Mouse (Mus musculus): Measurements from ENCODE around the gene Elane. TPM values are rescaled to one million over a fixed set of nuclear protein-coding genes. Genes with fewer than 3 reads are reported as not detected.
"Not testable (repeated sequence)": the region's sequence is repeated elsewhere in the genome, so short reads cannot be mapped to it uniquely, and the experiment has no call there.

Elane gene
- polyA plus RNA-seq, 1 experiment from 2014 or later: 0.92 TPM

DNA sequence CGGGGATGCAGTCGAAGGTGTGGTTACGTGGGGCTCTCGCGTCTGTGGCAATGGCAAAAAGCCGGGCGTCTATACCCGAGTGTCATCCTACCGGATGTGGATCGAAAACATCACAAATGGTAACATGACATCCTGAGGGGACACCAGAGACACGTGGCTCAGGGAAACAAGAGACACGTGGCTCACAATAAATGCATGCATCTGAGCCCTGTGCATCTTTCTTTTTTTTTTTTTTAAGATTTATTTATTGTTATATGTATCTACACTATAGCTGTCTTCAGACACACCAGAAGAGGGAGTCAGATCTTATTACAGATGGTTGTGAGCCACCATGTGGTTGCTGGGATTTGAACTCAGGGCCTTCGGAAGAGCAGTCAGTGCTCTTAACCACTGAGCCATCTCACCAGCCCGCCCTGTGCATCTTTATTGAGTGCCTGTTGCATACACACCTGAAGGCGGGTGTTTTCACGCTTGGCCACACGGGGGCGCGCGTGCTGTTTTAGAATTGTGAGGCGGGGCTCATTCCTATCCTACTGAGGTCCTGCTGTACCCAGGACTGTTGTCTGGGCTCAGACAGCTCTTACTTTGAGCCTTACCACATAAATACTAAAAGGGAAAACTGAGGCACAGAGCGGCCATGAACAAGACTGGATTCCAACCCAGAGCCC is 6.5 kb downstream of the Elane start:
- DNase-seq (ENCODE audit: low spot score) (peak; percentile 83), ATAC-seq (peak; percentile 56)
- TF ChIP-seq CTCF (IDR thresholded peaks at IDR 0.05): peak; percentile 87
- not testable (repeated sequence) for H3K27ac ChIP-seq (ENCODE audit: low read length); H3K9ac ChIP-seq (replicated peaks; ENCODE audit: low read depth); H3K9me3 ChIP-seq (ENCODE audit: low read length); H3K4me3 ChIP-seq (ENCODE audit: low read depth, low read length); H3K4me2 ChIP-seq (replicated peaks; ENCODE audit: low read depth, low read length); H3K4me1 ChIP-seq (ENCODE audit: insufficient read depth, low read depth, low read length); H3K36me3 ChIP-seq (ENCODE audit: insufficient read depth, low read length); H3K27me3 ChIP-seq (replicated peaks; ENCODE audit: insufficient read depth, low read length)
- WGBS: 37% methylated on average over 22 of the region's 22 CpGs

DNA sequence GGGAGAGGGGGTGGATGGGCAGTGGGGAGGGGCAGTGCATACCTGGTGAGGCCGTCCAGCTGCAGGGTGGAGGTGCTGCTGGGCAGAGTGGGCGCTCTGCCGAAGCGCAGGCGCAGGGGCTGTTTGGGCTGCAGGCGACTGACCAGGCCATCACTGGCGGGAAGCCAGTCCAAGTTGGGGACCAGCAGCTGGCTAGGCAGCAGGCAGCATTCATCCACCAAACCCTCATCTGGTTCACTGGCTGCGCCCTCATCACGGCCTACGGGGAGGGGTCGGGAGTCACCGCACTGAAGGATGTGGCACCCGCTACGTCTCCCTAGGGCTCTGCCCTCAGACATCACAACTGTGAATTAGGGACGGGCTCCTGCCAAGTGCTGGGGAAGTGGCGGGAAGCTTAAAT is 10.3 kb downstream of the Elane start:
- no peaks in the 10 kb centered on the region for H3K9me3 ChIP-seq (ENCODE audit: low read length)
- TF ChIP-seq EP300 (IDR thresholded peaks at IDR 0.05) (no peak), CTCF (IDR thresholded peaks at IDR 0.05) (no peak)
- no peak overlapping the region for H3K4me2 ChIP-seq (replicated peaks; ENCODE audit: low read depth, low read length)
- H3K36me3 ChIP-seq (ENCODE audit: insufficient read depth, low read length): 0 out of 2 replicates have a peak, but pooled peaks cover 18% of the 10 kb centered on the region
- no peaks in the 10 kb centered on the region; the same call in 1 of the 2 replicates for H3K4me1 ChIP-seq (ENCODE audit: insufficient read depth, low read depth, low read length)
- 68% methylated on average over 16 of the region's 16 CpGs for WGBS
- DNase-seq (ENCODE audit: low spot score): no peak
- no peak overlapping the region for H3K9ac ChIP-seq (replicated peaks; ENCODE audit: low read depth)
- no peak; the same call in 1 of the 2 replicates for ATAC-seq
- no peak overlapping the region; the same call in 1 of the 2 replicates for H3K27ac ChIP-seq (ENCODE audit: low read length)
- no peak overlapping the region for H3K4me3 ChIP-seq (ENCODE audit: low read depth, low read length)
- no peaks in the 10 kb centered on the region for H3K27me3 ChIP-seq (replicated peaks; ENCODE audit: insufficient read depth, low read length)

DNA sequence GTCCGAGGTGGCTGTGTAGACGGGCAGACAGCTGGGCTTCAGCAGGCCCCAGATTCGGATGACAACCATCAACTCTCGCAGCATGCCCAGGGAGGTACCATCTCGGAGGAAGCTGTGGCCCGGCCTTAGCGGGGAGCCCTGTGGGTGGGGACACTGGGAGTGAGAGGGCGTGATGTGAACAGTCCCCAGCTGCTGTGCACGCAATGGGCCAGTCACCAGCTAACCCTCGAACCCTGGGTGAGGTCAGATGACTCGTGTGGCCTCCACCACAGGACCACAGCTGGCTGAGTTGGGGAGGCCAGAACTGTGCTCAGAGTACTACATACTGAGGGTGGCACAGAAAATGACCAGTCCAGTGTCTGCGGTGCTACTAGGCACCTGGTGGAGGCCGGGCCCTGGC is 10.8 kb downstream of the Elane start:
- peak; percentile 54 for DNase-seq (ENCODE audit: low spot score)
- Histone ChIP-seq H3K4me1 (ENCODE audit: insufficient read depth, low read depth, low read length) (no peaks in the 10 kb centered on the region; the same call in 1 of the 2 replicates), H3K9me3 (ENCODE audit: low read length) (no peaks in the 10 kb centered on the region), H3K9ac (replicated peaks; ENCODE audit: low read depth) (no peak overlapping the region), H3K36me3 (ENCODE audit: insufficient read depth, low read length) (0 out of 2 replicates have a peak, but pooled peaks cover 18% of the 10 kb centered on the region), H3K27ac (ENCODE audit: low read length) (peak overlapping the region; percentile 20), H3K4me3 (ENCODE audit: low read depth, low read length) (no peak overlapping the region), H3K27me3 (replicated peaks; ENCODE audit: insufficient read depth, low read length) (no peaks in the 10 kb centered on the region), H3K4me2 (replicated peaks; ENCODE audit: low read depth, low read length) (no peak overlapping the region)
- peak; percentile 76 for ATAC-seq
- 73% methylated on average over 13 of the region's 13 CpGs for WGBS
- TF ChIP-seq EP300 (IDR thresholded peaks at IDR 0.05): no peak
- no peak for TF ChIP-seq CTCF (IDR thresholded peaks at IDR 0.05)

DNA sequence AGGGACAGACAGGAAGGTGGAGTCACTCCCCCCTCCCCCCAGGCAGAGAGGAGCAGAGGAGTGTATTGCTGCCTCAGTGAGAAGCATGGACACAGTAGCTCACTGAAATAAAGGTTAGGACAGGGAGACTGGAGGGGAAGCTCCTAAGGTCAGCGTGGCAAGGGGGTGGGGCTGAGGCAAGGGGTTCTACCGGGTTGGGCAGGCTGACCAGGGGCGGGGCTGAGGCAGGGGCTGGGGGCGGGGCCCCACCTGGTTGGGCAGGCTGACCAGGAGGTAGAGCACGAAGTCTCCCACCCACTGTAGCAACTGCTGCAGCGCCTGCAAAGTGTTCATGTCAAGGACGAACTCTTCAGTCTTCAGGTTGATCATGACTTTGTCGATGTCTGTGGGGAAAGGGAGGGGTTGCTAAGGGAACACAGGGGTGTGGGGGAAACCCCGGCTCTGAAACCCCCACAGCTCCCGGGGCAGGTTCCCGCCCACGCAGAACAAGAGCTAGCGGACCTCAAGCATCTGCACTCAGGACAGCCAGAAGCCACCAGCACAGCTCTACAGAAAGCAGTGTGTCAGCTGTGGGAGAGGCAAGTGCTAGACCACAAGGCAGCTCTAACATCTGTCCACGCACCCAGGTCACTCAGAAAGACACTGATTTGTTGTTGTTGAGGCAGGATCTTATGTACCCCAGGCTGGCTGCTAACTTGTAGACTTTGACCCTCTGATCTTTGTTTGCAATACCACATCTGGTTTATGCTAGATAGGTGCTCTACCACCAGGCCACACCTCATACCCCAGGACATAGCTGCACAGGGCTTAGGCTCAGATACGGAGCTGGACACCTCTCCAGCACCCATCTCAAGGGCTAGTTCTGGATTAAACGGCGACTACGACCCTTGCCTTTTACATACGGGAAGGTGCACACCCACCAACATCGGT is 11.5 kb downstream of the Elane start:
- TF ChIP-seq CTCF (IDR thresholded peaks at IDR 0.05): no peak
- Histone ChIP-seq H3K4me1 (ENCODE audit: insufficient read depth, low read depth, low read length) (no peaks in the 10 kb centered on the region; the same call in 1 of the 2 replicates), H3K9ac (replicated peaks; ENCODE audit: low read depth) (no peak overlapping the region), H3K36me3 (ENCODE audit: insufficient read depth, low read length) (peaks cover 23% of the 10 kb centered on the region; the same call in 1 of the 2 replicates), H3K4me2 (replicated peaks; ENCODE audit: low read depth, low read length) (no peak overlapping the region), H3K27ac (ENCODE audit: low read length) (peak overlapping the region; percentile 20; the same call in 1 of the 2 replicates), H3K27me3 (replicated peaks; ENCODE audit: insufficient read depth, low read length) (no peaks in the 10 kb centered on the region), H3K9me3 (ENCODE audit: low read length) (no peaks in the 10 kb centered on the region), H3K4me3 (ENCODE audit: low read depth, low read length) (no peak overlapping the region)
- DNase-seq (ENCODE audit: low spot score) (no peak), ATAC-seq (peak; percentile 13; the same call in 1 of the 2 replicates)
- WGBS: 58% methylated on average over 19 of the region's 20 CpGs

DNA sequence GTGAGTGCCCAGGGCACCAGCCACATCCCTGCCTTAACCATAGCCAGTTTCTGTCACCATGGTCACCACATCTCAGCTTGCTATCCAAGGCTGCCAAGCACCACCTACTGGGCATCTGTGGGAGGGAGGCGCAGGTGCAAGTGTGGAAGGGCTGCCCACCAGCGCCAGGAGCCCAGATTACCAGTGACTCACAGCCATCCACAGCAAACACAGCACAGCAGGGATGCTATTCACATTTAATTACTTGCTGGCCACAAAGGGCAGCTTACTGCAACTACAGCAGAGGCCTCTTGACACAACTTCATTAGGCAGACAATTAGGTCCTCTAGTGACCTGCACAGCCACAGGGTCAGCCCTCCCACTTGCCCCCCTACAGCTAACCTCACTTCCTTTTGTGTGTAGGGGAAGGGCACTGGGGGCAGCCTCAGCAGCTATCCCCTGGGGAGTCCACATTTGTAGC is 14.9 kb downstream of the Elane start:
- Histone ChIP-seq H3K9me3 (ENCODE audit: low read length) (no peaks in the 10 kb centered on the region), H3K4me3 (ENCODE audit: low read depth, low read length) (no peak overlapping the region), H3K4me1 (ENCODE audit: insufficient read depth, low read depth, low read length) (no peaks in the 10 kb centered on the region), H3K9ac (replicated peaks; ENCODE audit: low read depth) (no peak overlapping the region), H3K27ac (ENCODE audit: low read length) (no peak overlapping the region), H3K36me3 (ENCODE audit: insufficient read depth, low read length) (peaks cover 31% of the 10 kb centered on the region), H3K4me2 (replicated peaks; ENCODE audit: low read depth, low read length) (no peak overlapping the region), H3K27me3 (replicated peaks; ENCODE audit: insufficient read depth, low read length) (no peaks in the 10 kb centered on the region)
- ATAC-seq (no peak), DNase-seq (ENCODE audit: low spot score) (no peak)
- WGBS: 73% methylated on average over 2 of the region's 2 CpGs
- TF ChIP-seq CTCF (IDR thresholded peaks at IDR 0.05): peak; percentile 48
- no peak for TF ChIP-seq EP300 (IDR thresholded peaks at IDR 0.05)

DNA sequence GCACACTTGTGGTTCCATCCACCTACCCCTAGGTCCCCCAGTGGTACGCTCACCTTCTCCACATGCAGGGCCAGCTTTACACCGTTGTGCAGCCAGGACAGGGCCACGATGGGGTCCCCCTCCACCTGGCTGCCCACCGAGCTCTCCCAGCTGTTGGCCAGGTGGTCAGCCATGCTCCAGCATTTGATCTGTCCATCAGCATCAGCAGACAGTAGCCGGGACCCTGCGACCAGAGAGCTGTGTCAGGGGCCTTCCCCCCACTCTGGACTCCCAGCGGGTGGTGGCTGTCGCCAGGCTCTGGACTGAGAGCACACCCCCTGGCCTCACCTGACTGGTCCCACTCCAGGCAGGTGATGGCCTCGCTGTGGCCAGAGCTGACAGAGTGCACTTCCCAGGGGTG is 20.7 kb downstream of the Elane start:
- no peaks in the 10 kb centered on the region for H3K27me3 ChIP-seq (replicated peaks; ENCODE audit: insufficient read depth, low read length)
- H3K4me1 ChIP-seq (ENCODE audit: insufficient read depth, low read depth, low read length): 0 out of 2 replicates have a peak, but pooled peaks cover 3% of the 10 kb centered on the region
- TF ChIP-seq EP300 (IDR thresholded peaks at IDR 0.05) (no peak), CTCF (IDR thresholded peaks at IDR 0.05) (no peak)
- DNase-seq (ENCODE audit: low spot score): no peak
- H3K4me3 ChIP-seq (ENCODE audit: low read depth, low read length): no peak overlapping the region
- 93% methylated on average over 9 of the region's 9 CpGs for WGBS
- no peaks in the 10 kb centered on the region for H3K9me3 ChIP-seq (ENCODE audit: low read length)
- no peak overlapping the region for H3K27ac ChIP-seq (ENCODE audit: low read length)
- H3K4me2 ChIP-seq (replicated peaks; ENCODE audit: low read depth, low read length): no peak overlapping the region
- H3K36me3 ChIP-seq (ENCODE audit: insufficient read depth, low read length): peaks cover 21% of the 10 kb centered on the region
- ATAC-seq: no peak
- no peak overlapping the region for H3K9ac ChIP-seq (replicated peaks; ENCODE audit: low read depth)

Measured in lung, postnatal 0 days (tissue).